Mouse (Mus musculus): ENCODE measurements around the gene Pemt. TPM values are rescaled to one million over a fixed set of nuclear protein-coding genes. Genes with fewer than 3 reads are reported as not detected.

Pemt gene
- polyA plus RNA-seq, 1 experiment, result 5.8 TPM

- no peaks in the 10 kb centered on the region for H3K4me1 ChIP-seq (ENCODE audit: control insufficient read depth, insufficient read depth, low read length)
- H3K4me3 ChIP-seq (ENCODE audit: insufficient read depth, low read length), result no peak overlapping the region
- TF ChIP-seq CTCF (IDR thresholded peaks at IDR 0.05; ENCODE audit: borderline replicate concordance, insufficient read depth, low read length) (peak; percentile 56; the same call in 1 of the 2 replicates), POLR2A (IDR thresholded peaks at IDR 0.05; ENCODE audit: low read depth, low read length) (no peak)
- no peak overlapping the region for H3K27ac ChIP-seq (ENCODE audit: insufficient read depth, low read length)
Observed at GRCm38 (mm10) chr11:60076790-60077189, 30.5 kb upstream of the Pemt start.

GRCm38 (mm10) chr11:60076183-60076582 lies 29.9 kb upstream of the Pemt start:
- Histone ChIP-seq H3K27ac (ENCODE audit: insufficient read depth, low read length) (no peak overlapping the region), H3K4me3 (ENCODE audit: insufficient read depth, low read length) (no peak overlapping the region), H3K4me1 (ENCODE audit: control insufficient read depth, insufficient read depth, low read length) (no peaks in the 10 kb centered on the region)
- TF ChIP-seq POLR2A (IDR thresholded peaks at IDR 0.05; ENCODE audit: low read depth, low read length) (no peak), CTCF (IDR thresholded peaks at IDR 0.05; ENCODE audit: borderline replicate concordance, insufficient read depth, low read length) (no peak)

DNA sequence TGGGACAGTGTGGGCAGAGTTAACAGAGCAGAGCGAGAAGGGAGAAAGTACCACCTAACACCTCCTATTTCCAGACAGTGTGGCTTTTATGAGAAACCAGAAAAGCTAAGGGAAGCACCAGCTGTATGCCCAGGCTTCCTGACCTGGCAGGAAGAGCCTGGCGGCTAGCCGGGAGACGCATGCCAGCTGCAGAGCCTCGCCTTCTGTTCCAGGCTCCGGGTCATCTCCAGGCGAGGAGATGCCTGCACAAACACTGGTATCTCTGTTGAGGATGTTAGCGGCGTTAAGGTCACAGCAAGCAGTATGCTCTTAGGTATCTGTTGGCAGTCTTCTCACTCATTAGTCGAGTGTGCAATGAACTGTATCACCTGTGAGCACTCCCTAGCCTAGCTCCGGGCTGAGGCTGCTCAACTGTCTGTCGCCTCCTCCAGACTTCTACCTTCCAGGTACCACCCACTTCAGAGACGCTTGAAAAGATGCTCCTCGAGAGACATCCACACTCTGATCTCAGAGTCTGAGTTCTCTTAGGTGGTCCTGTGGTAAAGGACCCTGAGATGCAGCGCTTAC lies 27.7 kb upstream of the Pemt start:
- Histone ChIP-seq H3K27ac (ENCODE audit: insufficient read depth, low read length) (no peak overlapping the region), H3K4me3 (ENCODE audit: insufficient read depth, low read length) (no peak overlapping the region), H3K4me1 (ENCODE audit: control insufficient read depth, insufficient read depth, low read length) (no peaks in the 10 kb centered on the region)
- TF ChIP-seq POLR2A (IDR thresholded peaks at IDR 0.05; ENCODE audit: low read depth, low read length), result no peak
- TF ChIP-seq CTCF (IDR thresholded peaks at IDR 0.05; ENCODE audit: borderline replicate concordance, insufficient read depth, low read length), result no peak

- Histone ChIP-seq H3K27ac (ENCODE audit: insufficient read depth, low read length) (no peak overlapping the region), H3K4me3 (ENCODE audit: insufficient read depth, low read length) (no peak overlapping the region), H3K4me1 (ENCODE audit: control insufficient read depth, insufficient read depth, low read length) (no peaks in the 10 kb centered on the region)
- TF ChIP-seq CTCF (IDR thresholded peaks at IDR 0.05; ENCODE audit: borderline replicate concordance, insufficient read depth, low read length) (no peak), POLR2A (IDR thresholded peaks at IDR 0.05; ENCODE audit: low read depth, low read length) (no peak)
Observed at GRCm38 (mm10) chr11:60073121-60073520, 26.8 kb upstream of the Pemt start.

GRCm38 (mm10) chr11:60071221-60071620 lies 24.9 kb upstream of the Pemt start:
- Histone ChIP-seq H3K4me1 (ENCODE audit: control insufficient read depth, insufficient read depth, low read length) (no peaks in the 10 kb centered on the region), H3K4me3 (ENCODE audit: insufficient read depth, low read length) (no peak overlapping the region)
- no peak for TF ChIP-seq POLR2A (IDR thresholded peaks at IDR 0.05; ENCODE audit: low read depth, low read length)
- no peak for TF ChIP-seq CTCF (IDR thresholded peaks at IDR 0.05; ENCODE audit: borderline replicate concordance, insufficient read depth, low read length)

DNA sequence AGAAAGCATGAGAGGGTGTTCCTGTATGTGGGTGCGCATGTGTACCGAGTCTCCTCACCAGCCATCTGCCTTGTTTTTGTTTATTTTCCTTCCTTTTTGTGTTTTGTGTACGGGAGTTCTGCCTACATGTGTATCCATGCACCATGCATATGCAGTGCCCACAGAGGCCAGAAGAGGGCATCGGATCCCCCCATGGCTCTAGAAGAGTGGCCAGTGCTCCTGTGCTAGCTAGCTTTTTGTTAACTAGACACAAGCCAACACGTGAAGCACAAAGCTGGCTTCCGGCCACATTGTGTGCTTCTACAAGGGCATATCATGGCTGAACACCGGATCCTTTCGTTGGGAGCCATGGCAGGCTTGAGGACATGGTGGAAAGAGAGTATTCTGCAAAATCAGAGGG lies 24.3 kb upstream of the Pemt start:
- TF ChIP-seq CTCF (IDR thresholded peaks at IDR 0.05; ENCODE audit: borderline replicate concordance, insufficient read depth, low read length) (peak; percentile 14; the same call in 1 of the 2 replicates), POLR2A (IDR thresholded peaks at IDR 0.05; ENCODE audit: low read depth, low read length) (no peak)
- Histone ChIP-seq H3K4me1 (ENCODE audit: control insufficient read depth, insufficient read depth, low read length) (no peaks in the 10 kb centered on the region), H3K27ac (ENCODE audit: insufficient read depth, low read length) (no peak overlapping the region), H3K4me3 (ENCODE audit: insufficient read depth, low read length) (no peak overlapping the region)

More at GRCm38 (mm10) chr11:60071221-60071620, 24.9 kb upstream of the Pemt start:
- no peak overlapping the region for H3K27ac ChIP-seq (ENCODE audit: insufficient read depth, low read length)

DNA sequence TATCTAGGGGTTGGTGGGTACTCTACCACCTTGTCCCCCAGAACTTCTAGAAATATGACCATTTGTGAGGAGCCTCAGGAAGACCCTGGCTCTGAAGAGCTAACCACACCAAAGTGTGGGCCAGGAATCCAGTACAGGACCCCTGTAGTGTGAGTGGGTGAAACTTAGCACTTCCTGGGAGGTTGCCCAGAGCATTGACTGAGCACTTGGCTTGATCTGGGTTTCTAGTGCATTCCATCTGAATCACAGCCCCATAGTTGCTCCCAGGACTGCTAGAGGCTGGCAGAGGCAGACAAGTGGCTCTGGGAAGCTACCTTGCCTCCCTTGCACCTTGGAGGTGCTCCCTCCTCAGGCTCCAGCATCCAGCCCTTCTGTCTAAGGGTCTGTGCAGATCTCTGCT lies 22.3 kb upstream of the Pemt start:
- TF ChIP-seq CTCF (IDR thresholded peaks at IDR 0.05; ENCODE audit: borderline replicate concordance, insufficient read depth, low read length) (no peak), POLR2A (IDR thresholded peaks at IDR 0.05; ENCODE audit: low read depth, low read length) (no peak)
- no peaks in the 10 kb centered on the region for H3K4me1 ChIP-seq (ENCODE audit: control insufficient read depth, insufficient read depth, low read length)
- H3K27ac ChIP-seq (ENCODE audit: insufficient read depth, low read length), result no peak overlapping the region

DNA sequence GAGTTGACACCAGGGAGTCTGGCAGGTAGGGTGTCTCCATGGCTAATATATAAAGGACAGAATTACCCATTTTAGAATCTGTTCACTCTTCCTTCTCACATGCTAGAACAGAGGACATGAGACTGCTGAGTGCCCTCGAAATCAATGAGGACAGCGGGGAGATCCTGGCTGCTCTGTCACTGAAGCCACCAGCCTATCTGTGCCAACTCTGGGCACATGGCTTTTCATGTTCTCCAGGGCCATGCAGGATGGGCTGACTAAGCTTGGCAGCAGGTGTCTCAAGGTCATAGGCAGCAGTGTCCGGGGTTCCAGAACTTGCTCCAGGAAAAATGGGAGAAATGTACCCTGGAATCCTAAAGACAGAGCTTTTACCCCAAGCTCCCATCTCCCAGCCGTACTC lies 21.4 kb upstream of the Pemt start:
- Histone ChIP-seq H3K4me3 (ENCODE audit: insufficient read depth, low read length) (no peak overlapping the region), H3K27ac (ENCODE audit: insufficient read depth, low read length) (no peak overlapping the region), H3K4me1 (ENCODE audit: control insufficient read depth, insufficient read depth, low read length) (no peaks in the 10 kb centered on the region)
- TF ChIP-seq POLR2A (IDR thresholded peaks at IDR 0.05; ENCODE audit: low read depth, low read length), result no peak
- TF ChIP-seq CTCF (IDR thresholded peaks at IDR 0.05; ENCODE audit: borderline replicate concordance, insufficient read depth, low read length), result no peak

More for the DNA sequence above, 22.3 kb upstream of the Pemt start:
- H3K4me3 ChIP-seq (ENCODE audit: insufficient read depth, low read length), result no peak overlapping the region

GRCm38 (mm10) chr11:60065267-60065666 lies 19.0 kb upstream of the Pemt start:
- Histone ChIP-seq H3K4me3 (ENCODE audit: insufficient read depth, low read length) (no peak overlapping the region), H3K27ac (ENCODE audit: insufficient read depth, low read length) (no peak overlapping the region), H3K4me1 (ENCODE audit: control insufficient read depth, insufficient read depth, low read length) (no peaks in the 10 kb centered on the region)
- TF ChIP-seq CTCF (IDR thresholded peaks at IDR 0.05; ENCODE audit: borderline replicate concordance, insufficient read depth, low read length), result no peak
- TF ChIP-seq POLR2A (IDR thresholded peaks at IDR 0.05; ENCODE audit: low read depth, low read length), result no peak

- Histone ChIP-seq H3K4me1 (ENCODE audit: control insufficient read depth, insufficient read depth, low read length) (no peaks in the 10 kb centered on the region), H3K4me3 (ENCODE audit: insufficient read depth, low read length) (no peak overlapping the region), H3K27ac (ENCODE audit: insufficient read depth, low read length) (no peak overlapping the region)
- TF ChIP-seq POLR2A (IDR thresholded peaks at IDR 0.05; ENCODE audit: low read depth, low read length) (no peak), CTCF (IDR thresholded peaks at IDR 0.05; ENCODE audit: borderline replicate concordance, insufficient read depth, low read length) (no peak)
Observed at GRCm38 (mm10) chr11:60061504-60062006, 15.3 kb upstream of the Pemt start.
